Mouse (Mus musculus): Measurements from ENCODE around the gene Rap2a.

Rap2a gene

DNA sequence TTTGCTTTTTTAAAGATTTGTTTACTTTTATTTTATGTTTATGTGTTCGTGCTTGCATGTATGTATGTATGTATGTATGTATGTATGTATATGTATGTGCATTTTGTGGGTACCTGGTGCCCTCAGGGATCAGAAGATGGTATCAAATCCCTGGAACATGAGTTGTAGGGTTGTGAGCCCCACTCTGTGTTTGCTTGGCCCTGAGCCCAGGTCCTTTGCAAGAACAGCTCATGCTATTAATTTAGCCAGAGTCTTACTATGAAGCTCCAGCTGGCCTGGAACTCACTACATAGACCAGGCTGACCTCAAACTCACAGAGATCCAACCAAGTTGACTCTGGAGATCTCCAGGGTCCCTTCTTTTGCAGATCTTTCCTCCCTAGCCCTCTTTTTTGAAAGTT is 37.1 kb downstream of the Rap2a start:
- H3K36me3 ChIP-seq (ENCODE audit: insufficient read depth, low read length) = no peaks in the 10 kb centered on the region
- TF ChIP-seq POU5F1 (IDR thresholded peaks at IDR 0.05; ENCODE audit: borderline replicate concordance, low read length) (no peak), CTCF (conservative IDR thresholded peaks at IDR 0.05; ENCODE audit: low read length) (no peak), NANOG (IDR thresholded peaks at IDR 0.05; ENCODE audit: borderline replicate concordance, low read length) (no peak)
- H3K9me3 ChIP-seq (ENCODE audit: low read length) = peaks cover 20% of the 10 kb centered on the region
- no peaks in the 10 kb centered on the region for H3K4me1 ChIP-seq (replicated peaks; ENCODE audit: low read depth, low read length)
- no peaks in the 10 kb centered on the region for H3K27me3 ChIP-seq (ENCODE audit: insufficient read depth, low read length)
- no peak overlapping the region for H3K4me3 ChIP-seq (replicated peaks; ENCODE audit: low read length)

- H3K9me3 ChIP-seq (ENCODE audit: low read length) = peaks cover 20% of the 10 kb centered on the region
- no peak overlapping the region for H3K4me3 ChIP-seq (replicated peaks; ENCODE audit: low read length)
- no peaks in the 10 kb centered on the region for H3K36me3 ChIP-seq (ENCODE audit: insufficient read depth, low read length)
- no peaks in the 10 kb centered on the region for H3K27me3 ChIP-seq (ENCODE audit: insufficient read depth, low read length)
- TF ChIP-seq POU5F1 (IDR thresholded peaks at IDR 0.05; ENCODE audit: borderline replicate concordance, low read length) (no peak), CTCF (conservative IDR thresholded peaks at IDR 0.05; ENCODE audit: low read length) (no peak), NANOG (IDR thresholded peaks at IDR 0.05; ENCODE audit: borderline replicate concordance, low read length) (no peak)
- no peaks in the 10 kb centered on the region for H3K4me1 ChIP-seq (replicated peaks; ENCODE audit: low read depth, low read length)
Observed at GRCm38 (mm10) chr14:120518706-120519105, 40.5 kb downstream of the Rap2a start.

DNA sequence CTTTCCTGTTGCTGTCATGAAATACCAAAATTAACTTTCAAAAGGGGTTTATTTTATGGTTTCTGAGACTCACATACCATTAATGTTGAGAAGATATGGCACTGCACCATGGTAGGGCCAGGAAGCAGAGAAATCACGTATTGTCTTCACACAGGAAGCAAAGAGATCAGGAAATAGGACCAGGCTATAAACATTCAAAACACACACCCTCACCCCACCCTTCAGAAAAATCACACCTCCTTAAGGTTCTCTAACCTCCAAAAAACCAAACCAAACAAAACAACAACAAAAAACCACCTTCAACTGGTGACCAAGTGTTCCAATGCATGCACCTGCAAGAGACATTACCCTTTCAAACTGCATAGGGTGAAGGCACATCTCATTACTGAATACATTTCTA is 41.7 kb downstream of the Rap2a start:
- TF ChIP-seq POU5F1 (IDR thresholded peaks at IDR 0.05; ENCODE audit: borderline replicate concordance, low read length) (no peak), CTCF (conservative IDR thresholded peaks at IDR 0.05; ENCODE audit: low read length) (no peak), NANOG (IDR thresholded peaks at IDR 0.05; ENCODE audit: borderline replicate concordance, low read length) (no peak)
- Histone ChIP-seq H3K27me3 (ENCODE audit: insufficient read depth, low read length) (no peaks in the 10 kb centered on the region), H3K9me3 (ENCODE audit: low read length) (peaks cover 20% of the 10 kb centered on the region), H3K36me3 (ENCODE audit: insufficient read depth, low read length) (no peaks in the 10 kb centered on the region), H3K4me1 (replicated peaks; ENCODE audit: low read depth, low read length) (no peaks in the 10 kb centered on the region), H3K4me3 (replicated peaks; ENCODE audit: low read length) (no peak overlapping the region)

- no peak overlapping the region for H3K4me3 ChIP-seq (replicated peaks; ENCODE audit: low read length)
- TF ChIP-seq CTCF (conservative IDR thresholded peaks at IDR 0.05; ENCODE audit: low read length) (no peak), NANOG (IDR thresholded peaks at IDR 0.05; ENCODE audit: borderline replicate concordance, low read length) (no peak), POU5F1 (IDR thresholded peaks at IDR 0.05; ENCODE audit: borderline replicate concordance, low read length) (no peak)
- H3K4me1 ChIP-seq (replicated peaks; ENCODE audit: low read depth, low read length) = no peaks in the 10 kb centered on the region
- no peaks in the 10 kb centered on the region for H3K27me3 ChIP-seq (ENCODE audit: insufficient read depth, low read length)
- peaks cover 16% of the 10 kb centered on the region for H3K9me3 ChIP-seq (ENCODE audit: low read length)
- no peaks in the 10 kb centered on the region for H3K36me3 ChIP-seq (ENCODE audit: insufficient read depth, low read length)
Observed at GRCm38 (mm10) chr14:120520843-120521242, 42.6 kb downstream of the Rap2a start.

GRCm38 (mm10) chr14:120523296-120523695 is 45.1 kb downstream of the Rap2a start:
- no peaks in the 10 kb centered on the region; the same call in 1 of the 2 replicates for H3K9me3 ChIP-seq (ENCODE audit: low read length)
- no peaks in the 10 kb centered on the region for H3K27me3 ChIP-seq (ENCODE audit: insufficient read depth, low read length)
- no peaks in the 10 kb centered on the region for H3K4me1 ChIP-seq (replicated peaks; ENCODE audit: low read depth, low read length)
- no peak for TF ChIP-seq POU5F1 (IDR thresholded peaks at IDR 0.05; ENCODE audit: borderline replicate concordance, low read length)
- no peak for TF ChIP-seq NANOG (IDR thresholded peaks at IDR 0.05; ENCODE audit: borderline replicate concordance, low read length)
- no peak for TF ChIP-seq CTCF (conservative IDR thresholded peaks at IDR 0.05; ENCODE audit: low read length)
- no peaks in the 10 kb centered on the region for H3K36me3 ChIP-seq (ENCODE audit: insufficient read depth, low read length)
- H3K4me3 ChIP-seq (replicated peaks; ENCODE audit: low read length) = no peak overlapping the region

GRCm38 (mm10) chr14:120525644-120526043 is 47.4 kb downstream of the Rap2a start:
- no peaks in the 10 kb centered on the region for H3K36me3 ChIP-seq (ENCODE audit: insufficient read depth, low read length)
- no peak for TF ChIP-seq CTCF (conservative IDR thresholded peaks at IDR 0.05; ENCODE audit: low read length)
- TF ChIP-seq POU5F1 (IDR thresholded peaks at IDR 0.05; ENCODE audit: borderline replicate concordance, low read length) = no peak
- no peak for TF ChIP-seq NANOG (IDR thresholded peaks at IDR 0.05; ENCODE audit: borderline replicate concordance, low read length)
- peaks cover 2% of the 10 kb centered on the region; the same call in 1 of the 2 replicates for H3K27me3 ChIP-seq (ENCODE audit: insufficient read depth, low read length)

DNA sequence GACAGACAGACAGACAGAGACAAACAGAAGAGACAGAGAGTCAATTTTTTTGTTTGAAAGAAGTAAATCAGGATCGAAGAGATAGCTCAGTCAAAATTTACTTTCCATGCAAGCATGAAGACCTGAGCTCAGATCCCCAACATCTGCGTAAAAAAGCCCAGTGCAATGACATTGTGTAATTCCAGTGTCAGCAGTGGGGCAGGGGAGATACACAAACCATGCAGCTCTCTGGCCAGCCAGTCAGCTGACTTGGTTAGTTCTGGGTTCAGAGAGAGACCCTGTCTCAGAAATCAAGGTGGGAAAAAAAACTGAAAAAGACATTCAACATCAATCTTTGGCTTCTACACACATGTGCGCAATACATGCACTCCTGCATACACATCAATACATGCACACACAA is 55.1 kb downstream of the Rap2a start:
- H3K9me3 ChIP-seq (ENCODE audit: low read length) = no peaks in the 10 kb centered on the region
- no peaks in the 10 kb centered on the region for H3K36me3 ChIP-seq (ENCODE audit: insufficient read depth, low read length)
- H3K4me3 ChIP-seq (replicated peaks; ENCODE audit: low read length) = no peak overlapping the region
- no peak for TF ChIP-seq POU5F1 (IDR thresholded peaks at IDR 0.05; ENCODE audit: borderline replicate concordance, low read length)
- no peak for TF ChIP-seq CTCF (conservative IDR thresholded peaks at IDR 0.05; ENCODE audit: low read length)
- TF ChIP-seq NANOG (IDR thresholded peaks at IDR 0.05; ENCODE audit: borderline replicate concordance, low read length) = no peak
- peaks cover 2% of the 10 kb centered on the region; the same call in 1 of the 2 replicates for H3K27me3 ChIP-seq (ENCODE audit: insufficient read depth, low read length)
- H3K4me1 ChIP-seq (replicated peaks; ENCODE audit: low read depth, low read length) = no peaks in the 10 kb centered on the region

More at GRCm38 (mm10) chr14:120525644-120526043, 47.4 kb downstream of the Rap2a start:
- no peaks in the 10 kb centered on the region; the same call in 1 of the 2 replicates for H3K9me3 ChIP-seq (ENCODE audit: low read length)
- no peak overlapping the region for H3K4me3 ChIP-seq (replicated peaks; ENCODE audit: low read length)
- H3K4me1 ChIP-seq (replicated peaks; ENCODE audit: low read depth, low read length) = no peaks in the 10 kb centered on the region

DNA sequence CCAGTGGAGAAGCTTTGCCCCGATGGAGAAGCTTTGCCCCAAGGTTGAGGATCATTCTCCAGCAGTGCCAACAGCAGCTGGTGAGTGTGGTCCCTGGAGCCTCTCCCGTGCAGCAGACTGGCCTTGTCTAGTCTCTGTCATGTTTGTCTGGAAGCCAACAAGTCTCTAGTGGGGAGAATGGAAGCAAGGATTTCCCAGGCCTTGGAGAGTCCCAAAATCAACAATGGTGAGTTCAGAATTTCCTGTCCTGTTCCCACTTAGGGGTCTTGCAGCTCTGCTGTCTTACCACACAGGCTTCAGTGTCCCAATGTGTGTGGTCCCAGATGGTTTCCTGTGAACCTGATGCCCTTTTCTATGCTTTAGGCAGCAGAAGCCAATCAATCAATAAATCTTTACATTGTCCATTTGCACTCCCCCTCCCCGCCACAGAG is 56.6 kb downstream of the Rap2a start:
- Histone ChIP-seq H3K9me3 (ENCODE audit: low read length) (no peaks in the 10 kb centered on the region), H3K36me3 (ENCODE audit: insufficient read depth, low read length) (no peaks in the 10 kb centered on the region), H3K4me1 (replicated peaks; ENCODE audit: low read depth, low read length) (no peaks in the 10 kb centered on the region), H3K27me3 (ENCODE audit: insufficient read depth, low read length) (peaks cover 2% of the 10 kb centered on the region; the same call in 1 of the 2 replicates), H3K4me3 (replicated peaks; ENCODE audit: low read length) (no peak overlapping the region)
- no peak for TF ChIP-seq POU5F1 (IDR thresholded peaks at IDR 0.05; ENCODE audit: borderline replicate concordance, low read length)
- no peak for TF ChIP-seq CTCF (conservative IDR thresholded peaks at IDR 0.05; ENCODE audit: low read length)
- TF ChIP-seq NANOG (IDR thresholded peaks at IDR 0.05; ENCODE audit: borderline replicate concordance, low read length) = no peak

DNA sequence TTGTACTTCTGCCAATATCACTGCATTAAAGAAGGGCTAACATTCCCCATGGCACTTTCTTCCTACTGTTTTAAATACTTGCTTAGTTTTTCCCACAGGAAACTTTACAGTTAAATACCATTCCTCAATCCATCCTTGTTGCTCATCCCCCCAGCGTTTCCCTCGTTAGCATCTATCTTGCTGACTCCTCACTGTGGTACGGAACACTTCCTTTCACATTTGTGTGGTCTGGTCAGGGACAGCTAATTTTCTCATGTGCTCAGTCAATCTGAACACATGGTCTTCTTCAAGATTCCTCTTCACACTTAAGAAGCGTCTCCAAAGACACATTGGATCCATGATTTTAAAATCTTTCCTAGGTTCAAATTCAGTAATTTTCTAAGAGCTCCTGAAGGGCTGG is 57.2 kb downstream of the Rap2a start:
- no peak overlapping the region for H3K4me3 ChIP-seq (replicated peaks; ENCODE audit: low read length)
- TF ChIP-seq NANOG (IDR thresholded peaks at IDR 0.05; ENCODE audit: borderline replicate concordance, low read length) (no peak), CTCF (conservative IDR thresholded peaks at IDR 0.05; ENCODE audit: low read length) (no peak), POU5F1 (IDR thresholded peaks at IDR 0.05; ENCODE audit: borderline replicate concordance, low read length) (no peak)
- no peaks in the 10 kb centered on the region for H3K27me3 ChIP-seq (ENCODE audit: insufficient read depth, low read length)
- H3K9me3 ChIP-seq (ENCODE audit: low read length) = no peaks in the 10 kb centered on the region
- no peaks in the 10 kb centered on the region for H3K36me3 ChIP-seq (ENCODE audit: insufficient read depth, low read length)
- no peaks in the 10 kb centered on the region for H3K4me1 ChIP-seq (replicated peaks; ENCODE audit: low read depth, low read length)

Measured in E14TG2a.4 (cell line).